Mouse (Mus musculus): Measurements from ENCODE around the gene Slc35e3. TPM values are rescaled to one million over a fixed set of nuclear protein-coding genes. Genes with fewer than 3 reads are reported as not detected.

Slc35e3 gene
- polyA plus RNA-seq, 1 experiment = 19.7 TPM

GRCm38 (mm10) chr10:117689297-117690100, 56.7 kb downstream of the Slc35e3 start:
- H3K4me1 ChIP-seq (ENCODE audit: control insufficient read depth, insufficient read depth, low read length) = no peaks in the 10 kb centered on the region
- no peak for TF ChIP-seq CTCF (IDR thresholded peaks at IDR 0.05; ENCODE audit: low read depth, low read length)
- no peak for TF ChIP-seq POLR2A (IDR thresholded peaks at IDR 0.05; ENCODE audit: insufficient read depth, low read length)
- no peak for TF ChIP-seq EP300 (IDR thresholded peaks at IDR 0.05; ENCODE audit: insufficient read depth, low read depth, low read length)
- H3K27ac ChIP-seq (ENCODE audit: insufficient read depth, low read length) = no peak overlapping the region
- H3K9me3 ChIP-seq (replicated peaks; ENCODE audit: control insufficient read depth, insufficient read depth, low read length, poor library complexity, severe bottlenecking) = no peaks in the 10 kb centered on the region
- no peak overlapping the region for H3K4me3 ChIP-seq (ENCODE audit: low read depth, low read length)
- no peaks in the 10 kb centered on the region for H3K27me3 ChIP-seq (ENCODE audit: control insufficient read depth, insufficient read depth, low read length, poor library complexity, severe bottlenecking)
- no peak overlapping the region for H3K9ac ChIP-seq (ENCODE audit: low read depth, poor library complexity, severe bottlenecking)
- peaks cover 47% of the 10 kb centered on the region for H3K36me3 ChIP-seq (ENCODE audit: control insufficient read depth, insufficient read depth, low read length, poor library complexity, severe bottlenecking)

GRCm38 (mm10) chr10:117688204-117689151, 57.7 kb downstream of the Slc35e3 start:
- H3K4me1 ChIP-seq (ENCODE audit: control insufficient read depth, insufficient read depth, low read length) = no peaks in the 10 kb centered on the region
- no peaks in the 10 kb centered on the region for H3K9me3 ChIP-seq (replicated peaks; ENCODE audit: control insufficient read depth, insufficient read depth, low read length, poor library complexity, severe bottlenecking)
- H3K9ac ChIP-seq (ENCODE audit: low read depth, poor library complexity, severe bottlenecking) = no peak overlapping the region
- H3K27me3 ChIP-seq (ENCODE audit: control insufficient read depth, insufficient read depth, low read length, poor library complexity, severe bottlenecking) = no peaks in the 10 kb centered on the region
- H3K36me3 ChIP-seq (ENCODE audit: control insufficient read depth, insufficient read depth, low read length, poor library complexity, severe bottlenecking) = peaks cover 39% of the 10 kb centered on the region
- TF ChIP-seq EP300 (IDR thresholded peaks at IDR 0.05; ENCODE audit: insufficient read depth, low read depth, low read length) = no peak
- TF ChIP-seq CTCF (IDR thresholded peaks at IDR 0.05; ENCODE audit: low read depth, low read length) = peak; percentile 62
- TF ChIP-seq POLR2A (IDR thresholded peaks at IDR 0.05; ENCODE audit: insufficient read depth, low read length) = no peak
- no peak overlapping the region for H3K4me3 ChIP-seq (ENCODE audit: low read depth, low read length)
- H3K27ac ChIP-seq (ENCODE audit: insufficient read depth, low read length) = no peak overlapping the region

- Histone ChIP-seq H3K27ac (ENCODE audit: insufficient read depth, low read length) (no peak overlapping the region), H3K9ac (ENCODE audit: low read depth, poor library complexity, severe bottlenecking) (no peak overlapping the region), H3K27me3 (ENCODE audit: control insufficient read depth, insufficient read depth, low read length, poor library complexity, severe bottlenecking) (no peaks in the 10 kb centered on the region), H3K4me3 (ENCODE audit: low read depth, low read length) (no peak overlapping the region), H3K36me3 (ENCODE audit: control insufficient read depth, insufficient read depth, low read length, poor library complexity, severe bottlenecking) (peaks cover 32% of the 10 kb centered on the region), H3K9me3 (replicated peaks; ENCODE audit: control insufficient read depth, insufficient read depth, low read length, poor library complexity, severe bottlenecking) (no peaks in the 10 kb centered on the region), H3K4me1 (ENCODE audit: control insufficient read depth, insufficient read depth, low read length) (no peaks in the 10 kb centered on the region)
- TF ChIP-seq EP300 (IDR thresholded peaks at IDR 0.05; ENCODE audit: insufficient read depth, low read depth, low read length) = no peak
- no peak for TF ChIP-seq POLR2A (IDR thresholded peaks at IDR 0.05; ENCODE audit: insufficient read depth, low read length)
- TF ChIP-seq CTCF (IDR thresholded peaks at IDR 0.05; ENCODE audit: low read depth, low read length) = no peak
Observed at GRCm38 (mm10) chr10:117687577-117687976, 58.6 kb downstream of the Slc35e3 start.

- no peaks in the 10 kb centered on the region for H3K4me1 ChIP-seq (ENCODE audit: control insufficient read depth, insufficient read depth, low read length)
- no peak for TF ChIP-seq EP300 (IDR thresholded peaks at IDR 0.05; ENCODE audit: insufficient read depth, low read depth, low read length)
- H3K36me3 ChIP-seq (ENCODE audit: control insufficient read depth, insufficient read depth, low read length, poor library complexity, severe bottlenecking) = peaks cover 27% of the 10 kb centered on the region
- no peak overlapping the region for H3K4me3 ChIP-seq (ENCODE audit: low read depth, low read length)
- H3K27ac ChIP-seq (ENCODE audit: insufficient read depth, low read length) = no peak overlapping the region
- no peaks in the 10 kb centered on the region for H3K9me3 ChIP-seq (replicated peaks; ENCODE audit: control insufficient read depth, insufficient read depth, low read length, poor library complexity, severe bottlenecking)
- no peaks in the 10 kb centered on the region for H3K27me3 ChIP-seq (ENCODE audit: control insufficient read depth, insufficient read depth, low read length, poor library complexity, severe bottlenecking)
- no peak overlapping the region for H3K9ac ChIP-seq (ENCODE audit: low read depth, poor library complexity, severe bottlenecking)
Observed at GRCm38 (mm10) chr10:117687018-117687417, 59.1 kb downstream of the Slc35e3 start.

GRCm38 (mm10) chr10:117685849-117686591, 60.1 kb downstream of the Slc35e3 start:
- Histone ChIP-seq H3K4me1 (ENCODE audit: control insufficient read depth, insufficient read depth, low read length) (no peaks in the 10 kb centered on the region), H3K27me3 (ENCODE audit: control insufficient read depth, insufficient read depth, low read length, poor library complexity, severe bottlenecking) (no peaks in the 10 kb centered on the region), H3K9ac (ENCODE audit: low read depth, poor library complexity, severe bottlenecking) (no peak overlapping the region), H3K36me3 (ENCODE audit: control insufficient read depth, insufficient read depth, low read length, poor library complexity, severe bottlenecking) (peaks cover 19% of the 10 kb centered on the region), H3K9me3 (replicated peaks; ENCODE audit: control insufficient read depth, insufficient read depth, low read length, poor library complexity, severe bottlenecking) (no peaks in the 10 kb centered on the region), H3K4me3 (ENCODE audit: low read depth, low read length) (no peak overlapping the region), H3K27ac (ENCODE audit: insufficient read depth, low read length) (no peak overlapping the region)
- TF ChIP-seq CTCF (IDR thresholded peaks at IDR 0.05; ENCODE audit: low read depth, low read length) = no peak
- no peak for TF ChIP-seq EP300 (IDR thresholded peaks at IDR 0.05; ENCODE audit: insufficient read depth, low read depth, low read length)
- no peak for TF ChIP-seq POLR2A (IDR thresholded peaks at IDR 0.05; ENCODE audit: insufficient read depth, low read length)
